Mouse (Mus musculus) thymus, postnatal 14 days (tissue): Measurements from ENCODE around the gene Sbno2.

ENCODE experiments used
- DNase-seq: peaks from one replicate; pipeline ENCODE4 v3.0.0; 2021

Sbno2 gene

GRCm38 (mm10) chr10:80121639-80122038 is 16.3 kb upstream of the Sbno2 start:
- DNase-seq = no peak

GRCm38 (mm10) chr10:80120146-80120545 is 14.8 kb upstream of the Sbno2 start:
- DNase-seq = no peak

DNA sequence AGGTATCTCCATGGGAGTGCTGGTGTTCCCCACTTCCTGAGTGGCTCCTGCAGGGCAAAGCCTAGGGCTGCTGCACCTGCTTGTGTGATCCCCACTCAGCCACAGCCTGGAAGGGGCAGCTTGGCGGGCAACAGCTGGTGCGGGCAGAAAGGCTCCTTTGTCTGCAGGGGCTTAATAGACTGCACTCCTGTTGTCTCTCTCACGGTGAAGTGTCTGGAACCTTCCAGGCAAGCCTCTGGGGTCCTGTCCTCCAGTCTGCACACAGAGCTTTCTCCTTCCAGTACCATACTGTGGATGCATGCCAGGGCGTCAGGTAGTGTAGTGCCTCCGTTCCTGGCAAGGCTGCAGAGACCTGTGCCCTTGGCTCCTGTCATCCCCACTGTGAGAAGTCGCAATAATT is 13.2 kb upstream of the Sbno2 start:
- DNase-seq = peak; percentile 30

GRCm38 (mm10) chr10:80117736-80118135 is 12.4 kb upstream of the Sbno2 start:
- DNase-seq = peak; percentile 45

DNA sequence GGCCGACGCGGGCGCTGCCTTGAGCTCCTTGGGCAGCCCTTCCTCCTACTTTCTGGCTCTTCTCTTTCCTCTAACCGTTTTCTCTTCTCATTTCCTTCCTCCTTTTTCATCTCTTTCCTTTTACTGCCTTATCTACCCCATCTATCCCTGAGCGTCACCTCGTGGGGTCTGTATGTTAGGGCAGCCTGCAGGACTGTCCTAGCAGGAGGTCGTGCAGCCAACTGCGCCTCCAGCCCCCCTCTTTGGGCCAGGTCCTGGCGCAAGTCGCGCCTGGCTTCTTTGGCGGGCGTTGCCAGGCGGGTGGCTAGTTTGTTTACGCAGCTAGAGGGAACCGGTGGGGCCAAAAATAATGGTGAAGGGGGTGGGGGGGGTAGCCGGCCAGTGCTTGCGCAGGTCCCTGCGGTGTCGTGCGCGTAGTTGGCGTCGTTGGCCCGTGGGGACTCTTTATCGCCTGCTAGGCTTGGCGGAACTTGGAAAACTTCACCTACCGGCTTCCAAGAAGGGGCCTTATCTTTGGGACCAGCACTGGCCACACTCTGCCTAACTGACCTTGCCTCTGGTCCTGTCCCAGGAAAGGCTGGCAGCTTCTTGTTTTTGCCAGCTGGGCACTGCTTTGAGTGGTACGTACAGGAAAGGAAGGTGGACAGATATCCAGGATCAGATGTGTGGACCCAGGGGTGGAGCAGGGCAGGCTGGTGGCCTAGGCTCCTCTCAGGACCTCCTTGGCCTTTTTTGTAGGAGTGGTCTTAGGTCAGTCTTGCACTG is 11.7 kb upstream of the Sbno2 start:
- DNase-seq = no peak

GRCm38 (mm10) chr10:80116563-80116926 is 11.2 kb upstream of the Sbno2 start:
- peak; percentile 46 for DNase-seq

DNA sequence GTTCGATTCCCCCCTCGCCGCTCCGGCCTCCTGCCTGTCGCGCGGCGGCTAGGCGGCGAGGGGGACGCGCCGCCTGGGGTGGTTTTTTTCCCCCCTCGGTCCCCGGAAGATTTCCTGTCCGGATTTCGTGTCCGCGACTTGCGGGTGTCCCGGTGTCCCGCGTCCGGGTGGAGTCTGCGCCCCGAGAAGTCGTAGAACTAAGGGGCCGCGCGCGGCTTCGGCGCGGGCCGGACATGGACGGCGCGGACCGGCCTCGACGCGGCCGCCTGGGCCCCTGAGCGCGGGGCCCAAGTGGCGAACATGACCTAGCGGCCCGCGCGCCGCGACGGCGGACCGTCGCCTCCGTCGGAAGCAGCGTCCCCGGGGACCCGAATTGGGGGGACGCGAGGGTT is 10.6 kb upstream of the Sbno2 start:
- no peak for DNase-seq

DNA sequence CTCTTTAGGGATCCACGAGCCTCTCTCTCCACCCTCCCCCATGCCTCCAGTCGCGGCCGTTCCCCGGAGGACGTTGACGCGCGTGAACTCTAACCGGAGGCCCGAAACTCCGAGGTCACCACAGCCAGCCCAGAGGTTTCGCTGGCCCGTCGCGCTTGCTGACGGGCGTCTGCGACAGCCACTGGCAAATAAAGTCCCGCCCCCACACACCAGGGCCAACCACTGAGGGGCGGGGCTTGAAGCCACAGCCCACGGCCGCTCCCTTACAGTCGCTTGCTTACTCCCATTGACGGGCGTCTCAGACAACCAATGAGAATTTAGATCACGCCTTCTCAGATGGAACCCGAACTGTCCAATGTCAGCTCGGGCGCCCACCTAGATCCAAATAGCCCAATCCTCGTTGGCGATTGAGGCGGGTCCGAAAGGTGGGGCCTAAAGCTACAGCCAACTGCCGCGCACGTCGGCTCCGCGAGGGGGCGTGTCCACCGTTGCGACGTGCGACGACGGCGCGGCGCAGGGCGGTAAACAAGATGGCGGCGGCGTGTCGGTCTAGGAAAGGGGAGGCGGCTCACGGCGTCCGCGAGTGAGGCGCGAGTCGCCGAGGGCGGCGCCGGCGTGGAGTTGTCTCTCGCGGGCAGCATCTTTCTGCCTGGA is 10.0 kb upstream of the Sbno2 start, which contains the start of gene Stk11:
TSS of gene Stk11 (plus strand) at position 514 of the 654 bp plus-strand sequence.
- DNase-seq = peak; percentile 99

- peak; percentile 94 for DNase-seq
Observed at GRCm38 (mm10) chr10:80114341-80115284, 9.2 kb upstream of the Sbno2 start.

DNA sequence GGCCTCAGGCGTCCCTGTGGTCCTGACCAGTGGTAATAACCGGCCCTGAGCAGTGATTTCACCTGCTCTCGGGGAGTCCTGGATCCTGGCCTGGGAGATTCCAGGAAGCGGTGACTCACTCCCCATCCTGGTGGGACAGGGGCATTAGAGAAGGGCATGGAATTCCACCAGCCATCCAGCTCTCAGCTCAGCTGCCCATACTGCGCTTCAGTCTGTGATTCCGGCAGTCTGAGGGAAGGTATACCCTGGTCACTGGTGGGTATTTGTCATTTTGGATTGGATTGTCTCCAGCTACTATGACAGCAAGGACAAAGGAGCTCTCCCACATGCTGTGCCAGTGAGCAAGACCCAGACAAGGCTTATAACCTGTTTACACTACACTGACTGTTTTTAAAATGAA is 2.3 kb upstream of the Sbno2 start:
- no peak for DNase-seq

DNA sequence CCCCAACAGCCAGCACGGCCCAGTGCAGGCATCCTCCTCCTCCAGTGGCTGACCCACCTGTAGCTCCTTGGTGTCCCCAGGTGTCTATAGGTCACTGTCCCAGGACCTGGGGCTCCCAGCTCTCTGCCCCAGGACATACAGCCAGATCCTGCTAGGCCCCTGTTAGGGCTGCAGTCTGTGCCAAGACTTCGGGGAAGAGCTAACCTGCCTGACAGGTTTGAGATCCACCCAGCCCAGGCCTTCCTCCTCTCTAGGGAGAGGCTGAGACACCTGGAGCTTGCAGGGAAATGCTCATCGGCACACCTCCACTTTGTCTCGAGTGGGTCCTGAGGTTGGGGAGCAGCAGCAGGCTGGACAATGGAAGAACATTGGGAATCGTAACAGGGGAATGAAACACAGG is 555 bp upstream of the Sbno2 start:
- DNase-seq = no peak

DNA sequence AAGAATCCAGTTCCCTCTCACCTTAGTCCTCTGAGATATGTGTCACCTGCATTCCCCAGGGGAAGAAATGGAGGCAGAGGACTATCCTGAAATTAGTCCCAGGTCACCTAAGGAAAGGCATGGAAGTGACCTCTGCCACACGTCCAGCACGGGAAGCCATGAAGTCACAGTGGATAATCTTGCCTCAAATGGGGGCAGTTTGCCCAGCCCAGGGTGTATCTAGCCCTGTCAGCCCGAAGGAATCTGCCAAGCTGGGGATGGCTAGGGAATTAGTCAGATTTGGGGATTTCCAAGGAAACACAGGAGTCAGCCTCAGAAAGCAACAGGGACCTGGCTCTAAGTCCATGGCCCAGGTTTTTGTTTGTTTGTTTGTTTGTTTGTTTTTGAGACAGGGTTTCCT is 1.2 kb downstream of the Sbno2 start:
- DNase-seq = no peak

DNA sequence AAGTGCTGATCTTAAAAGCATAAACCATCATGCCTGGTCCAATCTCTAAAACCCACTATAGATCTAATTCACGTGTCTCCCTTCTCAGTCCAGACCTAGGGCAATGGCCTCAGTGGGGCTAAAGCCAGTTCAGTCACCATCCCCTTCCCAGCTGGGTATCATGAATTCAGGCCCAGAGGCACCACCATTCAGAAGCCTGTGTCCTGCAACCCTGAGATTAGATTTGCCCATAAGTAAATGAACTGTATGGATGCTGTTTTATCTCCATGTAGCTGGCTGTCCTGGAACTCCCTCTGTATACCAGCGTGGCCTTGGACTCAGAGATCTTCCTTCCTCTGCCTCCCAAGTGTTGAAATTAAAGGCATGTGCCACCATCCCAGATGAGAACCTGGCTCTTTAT is 2.3 kb downstream of the Sbno2 start:
- no peak for DNase-seq

DNA sequence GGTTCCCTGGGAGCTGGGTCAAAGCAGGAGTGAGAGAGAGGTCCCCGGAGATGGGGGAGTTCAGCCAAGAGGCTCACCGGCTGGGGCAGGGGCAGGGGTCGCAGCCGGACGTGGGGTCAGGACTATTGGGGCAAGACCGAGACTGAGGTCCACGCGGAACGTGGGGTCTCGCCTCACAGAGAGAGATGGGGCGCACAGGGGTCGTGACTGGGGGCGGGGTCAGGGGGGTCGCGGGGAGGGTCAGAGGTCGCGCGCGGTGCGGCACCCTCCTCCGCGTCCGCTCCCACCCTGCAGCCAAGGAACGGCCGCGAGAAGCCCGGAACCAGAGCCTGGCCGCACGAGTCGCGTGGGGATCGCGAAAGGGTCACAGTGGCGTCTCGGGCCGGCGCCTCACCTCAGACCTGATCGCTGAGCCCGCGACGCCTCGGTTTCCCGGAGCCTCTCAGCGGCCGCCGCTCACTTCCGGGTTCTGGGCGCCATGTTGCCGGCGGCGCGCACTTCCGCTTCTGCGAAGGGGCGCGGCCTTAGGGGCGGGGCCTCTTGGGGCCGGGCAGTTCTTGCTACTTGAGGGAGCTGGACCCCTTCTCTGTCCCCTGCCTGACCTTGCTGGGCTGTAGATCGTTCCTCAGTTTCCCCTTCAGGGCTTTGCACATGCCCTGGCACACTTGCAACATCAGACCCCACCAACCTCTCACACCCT is 3.0 kb downstream of the Sbno2 start:
- peak; percentile 93 for DNase-seq

GRCm38 (mm10) chr10:80100982-80101381 is 4.4 kb downstream of the Sbno2 start:
- no peak for DNase-seq

- no peak for DNase-seq
Observed at GRCm38 (mm10) chr10:80098630-80099029, 6.7 kb downstream of the Sbno2 start.

- DNase-seq = no peak
Observed at GRCm38 (mm10) chr10:80097275-80097674, 8.1 kb downstream of the Sbno2 start.

DNA sequence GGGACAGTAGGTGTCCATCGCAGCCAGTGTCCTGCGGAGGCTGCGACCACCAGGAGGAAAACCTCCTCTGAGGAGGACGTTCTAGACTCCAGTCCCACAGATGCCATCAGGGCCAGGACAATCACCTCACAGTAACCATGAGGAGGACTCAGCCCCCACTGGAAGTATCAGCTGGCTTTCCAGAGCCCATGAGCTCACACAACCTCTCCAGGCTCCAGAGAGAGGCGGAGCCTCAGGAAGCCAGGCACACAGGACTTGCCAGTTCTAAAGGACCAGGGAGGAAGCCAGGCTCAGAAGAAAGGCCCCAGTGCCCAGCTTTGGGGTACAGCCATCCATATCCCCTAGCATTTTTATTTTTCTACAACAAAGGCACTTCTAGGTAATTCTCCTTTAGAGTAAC is 9.8 kb downstream of the Sbno2 start:
- DNase-seq = no peak

DNA sequence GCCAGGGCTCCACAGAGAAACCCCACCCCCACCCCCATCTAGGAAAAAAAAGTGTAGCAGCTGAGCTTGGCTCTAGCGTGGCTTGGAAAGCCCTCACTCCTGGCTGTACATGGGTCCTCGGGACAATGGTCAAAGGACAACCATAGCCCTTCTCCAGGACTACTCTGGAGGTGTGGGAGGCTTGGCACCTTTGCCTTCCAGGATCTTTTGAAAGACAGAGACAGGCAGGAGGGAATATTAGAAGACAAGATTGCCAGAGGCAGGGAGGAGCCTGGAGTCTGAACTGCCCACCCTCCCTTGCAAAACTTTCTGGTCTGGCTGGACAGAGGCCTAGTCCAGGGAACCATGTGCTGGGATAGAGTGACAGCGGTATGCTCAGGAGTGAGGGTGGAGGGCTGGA is 10.7 kb downstream of the Sbno2 start:
- no peak for DNase-seq

DNA sequence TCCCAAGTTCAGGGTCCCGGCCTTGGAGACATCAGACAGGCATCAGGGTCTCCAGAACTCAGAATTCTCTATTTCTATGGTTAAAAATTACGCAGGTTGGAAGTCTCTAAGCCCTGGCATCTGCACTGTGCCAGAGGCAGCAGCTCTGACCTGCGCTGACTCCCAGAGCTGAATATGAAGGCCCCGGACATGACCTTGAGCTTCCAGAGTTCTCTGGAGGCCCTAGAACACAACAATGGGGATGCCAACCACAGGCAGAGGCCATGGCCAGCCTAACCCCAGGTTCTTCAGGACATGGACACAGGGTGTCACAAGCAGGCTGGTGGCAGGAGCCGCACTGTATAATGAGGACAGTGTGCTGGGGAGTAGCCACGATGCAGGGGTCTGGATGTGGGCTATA is 11.3 kb downstream of the Sbno2 start:
- no peak for DNase-seq

- no peak for DNase-seq
Observed at GRCm38 (mm10) chr10:80092690-80093089, 12.7 kb downstream of the Sbno2 start.

DNA sequence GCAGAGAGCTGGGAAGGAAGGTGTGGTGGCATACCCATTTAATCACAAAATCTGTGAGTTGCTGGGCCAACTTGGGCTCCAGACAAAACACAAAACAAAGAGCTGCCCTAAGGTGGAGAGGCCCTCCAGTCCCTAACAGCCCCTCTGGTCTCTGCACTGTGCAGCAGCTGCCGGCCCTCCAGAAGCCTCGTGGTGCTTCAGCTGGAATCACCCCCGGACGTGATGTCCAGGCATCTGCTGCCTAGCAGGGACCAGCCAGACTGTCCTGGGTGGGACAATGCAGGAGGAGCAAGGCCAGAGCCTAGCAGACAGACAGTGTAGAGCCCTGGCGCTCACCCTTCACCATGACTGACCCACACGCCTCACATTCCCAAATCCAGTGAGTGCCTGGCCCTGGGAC is 13.8 kb downstream of the Sbno2 start:
- DNase-seq = no peak

DNA sequence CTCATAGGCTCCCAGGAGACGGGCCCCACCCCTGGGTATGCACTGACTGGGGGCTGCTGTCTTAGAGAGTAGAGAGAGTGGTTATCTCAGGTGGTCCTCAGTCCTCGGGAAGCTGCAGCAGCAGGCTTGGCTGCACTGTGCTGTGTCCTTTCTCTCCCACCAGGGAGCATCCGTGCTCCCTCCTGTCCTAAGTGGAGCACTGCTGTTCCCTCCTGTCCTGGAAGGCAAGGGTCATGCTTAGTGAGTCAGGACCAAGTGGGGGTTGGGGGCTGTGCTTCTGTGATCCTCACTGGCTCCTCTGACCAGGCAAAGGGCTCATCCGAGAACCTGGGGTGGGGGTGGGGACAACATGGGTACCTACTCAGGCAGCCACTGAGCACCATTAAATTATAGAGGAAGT is 16.2 kb downstream of the Sbno2 start:
- no peak for DNase-seq
